Mouse (Mus musculus) skeletal muscle tissue, adult 2 months (tissue): ENCODE results near the gene Sema4c.

Experiments used
- DNase-seq: peaks from one replicate; pipeline ENCODE4 v3.0.0-alpha.2; 2012; ENCODE audit warnings: low read depth, low spot score

Gene Sema4c

DNA sequence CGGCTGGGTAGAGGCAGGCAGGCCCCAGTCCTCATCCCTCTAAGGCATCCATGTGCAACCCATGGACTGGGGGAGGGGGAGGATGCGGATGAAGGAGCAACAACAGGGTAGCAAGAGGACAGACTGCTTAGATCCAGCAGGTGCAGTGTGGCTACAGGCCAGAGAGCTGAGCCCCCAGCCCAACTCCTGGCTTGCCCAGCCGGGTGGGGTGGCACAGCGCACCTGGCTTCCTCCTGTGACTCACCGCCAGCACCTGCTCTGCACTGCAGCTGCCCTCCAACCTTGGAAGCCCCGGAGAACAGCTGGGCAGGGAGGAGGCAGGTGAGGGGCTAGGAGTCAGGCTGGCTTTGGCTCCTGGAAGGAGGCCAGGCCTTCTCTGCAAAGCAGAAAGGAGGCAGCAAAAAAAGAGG is 21.8 kb upstream of the Sema4c start:
- no peak for DNase-seq

DNA sequence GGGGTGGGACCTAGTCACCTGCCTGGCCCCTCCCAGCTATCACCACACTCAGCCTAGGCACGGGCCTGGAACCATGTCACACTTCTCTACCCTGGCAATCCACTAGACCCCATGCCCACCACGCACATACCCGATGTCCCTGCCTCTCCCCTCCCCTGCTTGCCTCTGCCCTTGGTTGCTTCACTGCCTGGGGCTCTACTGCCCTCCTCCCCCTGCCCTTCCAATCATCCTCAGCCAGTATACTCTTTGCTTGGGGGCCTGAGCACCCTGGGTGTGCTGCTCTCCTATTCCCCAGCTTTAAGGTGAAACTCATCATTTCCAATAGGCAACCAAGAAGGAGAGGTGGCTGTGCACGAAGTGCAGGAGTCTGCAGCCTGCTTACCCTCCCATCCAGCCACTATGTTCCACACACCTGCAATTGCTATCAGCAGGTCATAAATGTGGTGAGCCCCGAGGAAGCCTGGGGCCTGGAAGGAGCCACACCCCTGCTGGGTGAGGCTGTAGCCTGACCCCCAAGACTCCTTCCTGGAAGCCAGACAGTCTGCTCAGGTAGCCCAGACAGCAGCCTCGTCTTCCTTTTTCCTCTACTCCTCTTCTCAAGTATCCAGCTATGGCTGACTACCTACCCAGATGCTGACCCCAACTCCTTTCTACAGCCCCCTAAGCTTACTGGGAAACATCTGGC is 19.0 kb upstream of the Sema4c start:
- no peak for DNase-seq

DNA sequence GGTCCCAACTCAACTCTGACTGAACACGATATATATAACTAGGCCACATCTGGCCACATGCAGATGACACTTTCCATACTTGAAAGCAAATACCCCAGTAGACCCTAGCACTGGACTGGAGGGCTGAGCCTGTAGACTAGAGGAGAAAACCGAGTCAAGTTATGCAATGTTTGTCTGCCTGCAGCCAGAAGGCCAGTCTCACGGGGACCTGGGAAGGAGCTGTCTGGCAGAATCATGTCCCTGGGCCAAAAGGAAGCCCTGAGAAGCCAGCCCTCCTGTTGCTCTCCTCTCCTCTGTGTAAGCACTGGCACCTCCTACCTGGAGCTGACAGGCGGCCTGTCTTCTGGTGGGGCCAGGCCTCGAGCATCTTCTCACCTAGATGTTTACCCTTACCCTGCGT is 17.2 kb upstream of the Sema4c start:
- no peak for DNase-seq

- no peak for DNase-seq
Observed at GRCm38 (mm10) chr1:36574196-36574955, 16.2 kb upstream of the Sema4c start.

GRCm38 (mm10) chr1:36573524-36573923 is 15.4 kb upstream of the Sema4c start:
- DNase-seq, result no peak

GRCm38 (mm10) chr1:36572709-36573108 is 14.6 kb upstream of the Sema4c start:
- DNase-seq, result peak; percentile 85

- no peak for DNase-seq
Observed at GRCm38 (mm10) chr1:36572140-36572700, 14.1 kb upstream of the Sema4c start.

DNA sequence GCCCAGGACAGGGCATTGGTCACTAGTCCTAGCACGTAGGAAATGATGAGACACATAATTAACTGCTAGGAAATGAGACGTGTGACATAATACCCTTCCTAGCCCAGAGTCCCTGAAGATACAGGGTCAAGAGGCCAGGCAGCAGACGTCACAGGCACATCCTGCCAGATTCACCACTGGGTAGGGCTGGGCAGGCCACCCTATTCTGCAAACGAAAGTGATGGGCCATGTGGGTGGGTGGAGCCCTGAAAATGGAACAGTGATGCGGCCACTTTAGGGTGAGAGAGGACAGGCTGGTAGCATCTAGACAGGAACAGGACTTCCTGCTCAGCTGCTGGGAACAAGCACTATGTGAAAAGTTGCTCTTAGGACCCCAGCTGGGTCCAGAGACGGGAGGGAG is 13.5 kb upstream of the Sema4c start:
- DNase-seq, result peak; percentile 78

DNA sequence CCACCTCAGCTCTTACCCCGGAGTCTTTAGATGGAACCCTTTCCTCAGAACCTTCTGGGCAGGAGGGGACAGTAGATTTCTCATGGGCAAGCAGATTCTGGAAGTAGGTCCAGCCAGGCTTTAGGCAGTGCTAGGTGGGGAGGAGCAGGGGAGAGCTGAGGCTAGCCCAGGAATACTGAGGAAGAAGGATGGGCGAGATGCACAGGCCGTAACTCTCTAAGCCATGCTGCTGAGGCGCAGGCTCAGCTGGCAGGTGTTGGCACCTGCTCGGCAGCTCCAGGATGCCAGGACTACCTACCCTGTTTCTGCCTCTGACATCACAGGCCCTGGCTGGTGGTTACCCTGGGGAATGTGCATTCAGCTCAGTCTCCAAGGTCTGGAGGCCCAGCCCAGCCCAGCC is 12.2 kb upstream of the Sema4c start:
- DNase-seq, result no peak

- DNase-seq, result no peak
Observed at GRCm38 (mm10) chr1:36569694-36570276, 11.6 kb upstream of the Sema4c start.

DNA sequence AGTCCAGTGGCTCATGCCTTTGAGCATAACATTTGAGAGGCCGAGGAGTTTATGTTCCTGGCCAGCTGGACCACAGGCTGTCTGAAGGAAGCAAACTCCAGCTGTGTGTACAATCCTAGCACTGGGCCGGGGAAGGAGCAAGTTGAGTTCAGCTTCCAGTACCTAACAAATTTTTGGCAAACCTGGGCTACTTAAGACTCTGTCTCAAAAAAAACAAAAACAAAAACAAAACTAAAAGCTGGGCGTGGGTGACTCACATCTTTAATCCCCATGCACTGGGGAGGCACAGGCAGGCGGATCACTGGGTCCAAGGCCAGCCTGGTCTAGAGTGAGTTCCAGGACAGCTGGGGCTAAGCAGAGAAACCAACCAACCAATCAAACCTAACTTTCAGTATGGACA is 10.6 kb upstream of the Sema4c start:
- no peak for DNase-seq

- DNase-seq, result no peak
Observed at GRCm38 (mm10) chr1:36567818-36568603, 9.9 kb upstream of the Sema4c start.

DNA sequence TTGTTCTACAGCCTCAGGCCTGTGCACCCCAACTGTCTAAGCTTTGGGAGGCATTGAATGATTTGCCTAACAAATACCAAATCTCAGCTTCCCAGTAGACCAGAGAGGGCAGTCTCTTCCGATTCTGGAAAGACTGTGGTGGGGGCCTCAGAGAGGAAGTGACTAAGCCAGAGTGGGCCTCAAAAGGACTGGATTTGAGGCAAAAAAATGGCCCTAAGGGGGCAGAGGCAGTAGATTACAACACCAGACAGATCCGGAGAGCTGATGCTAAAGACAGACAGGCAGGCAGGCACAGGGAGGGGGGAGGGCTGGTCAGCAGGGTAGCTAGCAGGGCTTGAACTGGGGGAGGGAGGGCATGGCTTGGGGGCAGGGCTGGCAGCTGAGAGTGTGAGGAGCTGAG is 8.3 kb upstream of the Sema4c start:
- no peak for DNase-seq

GRCm38 (mm10) chr1:36564101-36564500 is 6.0 kb upstream of the Sema4c start:
- DNase-seq, result no peak

DNA sequence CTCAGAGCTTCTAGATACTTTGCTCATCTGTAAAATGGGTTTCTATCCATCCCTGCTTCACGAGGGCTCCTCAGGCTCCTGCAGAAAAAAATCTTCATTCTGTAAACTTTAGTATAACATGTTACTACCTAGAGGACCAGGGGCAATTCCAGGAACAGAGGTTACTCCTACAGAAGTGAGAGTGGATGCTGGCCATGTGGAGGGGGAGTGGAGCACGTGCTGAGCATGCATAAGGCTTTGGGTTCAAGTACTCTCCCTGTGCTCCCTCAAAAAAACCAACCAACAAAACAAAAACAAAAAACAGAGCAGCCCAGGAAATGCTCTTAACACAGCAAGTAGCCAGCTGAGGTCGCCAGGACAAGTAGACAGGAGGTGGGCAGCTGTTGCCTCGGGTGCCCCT is 5.5 kb upstream of the Sema4c start:
- no peak for DNase-seq

DNA sequence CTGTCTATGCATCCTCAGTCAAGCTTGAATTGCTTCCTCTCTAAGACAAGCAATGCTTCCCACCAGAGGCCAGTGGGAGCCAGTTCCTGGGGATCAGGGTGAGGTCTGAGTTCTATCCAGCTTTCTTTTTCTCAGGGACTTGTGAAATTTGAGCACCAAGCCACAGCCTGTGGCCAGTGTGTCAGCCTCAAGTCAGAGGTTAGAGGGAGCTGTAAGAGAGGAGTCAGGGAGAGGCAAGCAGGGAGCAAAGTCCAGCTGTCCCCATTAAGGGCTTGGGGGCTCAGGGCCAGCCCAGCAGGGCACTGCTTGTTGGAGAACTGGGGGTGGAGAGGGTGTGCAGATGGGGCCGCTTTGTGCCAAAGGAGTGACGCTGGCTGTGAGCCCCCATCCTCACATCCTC is 5.0 kb upstream of the Sema4c start:
- DNase-seq, result no peak

GRCm38 (mm10) chr1:36562388-36562787 is 4.2 kb upstream of the Sema4c start:
- DNase-seq, result no peak

- DNase-seq, result no peak
Observed at GRCm38 (mm10) chr1:36560903-36561302, 2.8 kb upstream of the Sema4c start.

DNA sequence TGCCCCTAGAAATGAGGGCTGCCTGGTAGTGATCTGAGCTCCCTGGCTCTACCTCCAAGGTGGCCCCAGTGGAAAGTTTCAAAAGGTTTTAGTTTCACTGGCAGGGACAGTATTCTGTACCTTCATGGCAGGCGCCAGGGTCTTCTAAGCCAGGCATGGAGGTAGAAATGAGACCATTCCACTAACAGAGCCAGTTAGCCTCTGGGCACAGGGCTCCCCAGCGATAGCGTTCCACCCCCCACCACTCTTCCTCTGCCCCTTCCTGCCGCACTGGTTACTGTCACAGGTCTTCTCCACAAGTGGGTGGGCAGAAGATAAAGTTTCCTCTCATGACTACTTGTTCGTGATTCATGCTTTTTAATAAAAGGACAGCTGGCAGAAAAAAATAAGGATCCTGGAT is 1.7 kb upstream of the Sema4c start:
- DNase-seq, result no peak

DNA sequence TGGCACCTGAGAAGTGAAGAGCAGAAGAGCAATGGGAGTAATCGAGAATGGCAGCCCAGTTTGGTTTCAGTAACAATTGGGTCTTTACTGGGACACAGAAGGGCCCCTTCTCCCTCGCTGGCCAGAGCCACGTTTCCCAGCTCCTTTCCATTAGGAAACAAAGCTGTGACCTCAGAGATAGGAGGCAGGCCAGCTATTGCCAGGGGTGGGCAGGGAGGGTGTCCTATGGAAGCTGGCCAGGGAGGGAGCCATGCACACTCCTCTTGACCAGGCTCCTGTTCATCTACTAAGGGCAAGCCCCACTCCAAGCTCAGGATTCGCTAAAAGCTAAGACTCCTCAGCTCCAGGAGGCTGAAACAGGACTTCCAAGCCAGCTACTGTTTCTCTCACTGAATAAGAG is 1.1 kb upstream of the Sema4c start:
- no peak for DNase-seq

- DNase-seq, result no peak
Observed at GRCm38 (mm10) chr1:36557457-36558011, 615 bp downstream of the Sema4c start.
